Mouse (Mus musculus) effector memory CD4-positive, alpha-beta T cell, adult 5 months (primary cell): Measurements from ENCODE around the gene Parp16. TPM values are rescaled to one million over a fixed set of nuclear protein-coding genes. Genes with fewer than 3 reads are reported as not detected.

Source experiments
- polyA plus RNA-seq: library from polyadenylated mRNA; unstranded; fragments of 100-300 nt; shearing (Covaris generic); gene quantifications from one replicate; pipeline ENCODE4 v1.2.1, GENCODE M21; 2017

Parp16 gene
- polyA plus RNA-seq: 10.1 TPM

DNA sequence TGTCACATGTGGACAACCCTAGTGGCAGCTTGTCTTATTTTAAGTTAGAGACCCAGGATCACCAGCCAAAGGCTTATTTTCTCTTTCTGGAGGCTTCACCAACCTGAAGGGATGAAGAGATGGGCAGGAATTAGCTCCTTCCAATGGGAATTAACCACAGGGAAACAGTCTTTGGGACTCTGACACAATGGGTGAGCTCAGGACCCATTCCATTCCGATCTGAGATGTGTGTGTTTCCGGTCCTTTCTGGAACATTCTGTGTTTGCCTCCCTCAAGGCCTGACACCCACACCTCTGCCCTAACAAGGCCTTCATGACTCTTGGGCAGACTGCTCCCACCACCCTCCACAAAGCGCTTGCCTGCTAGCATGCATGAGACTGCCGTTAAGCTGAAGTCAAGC lies at the start of gene Parp16:
Gene Parp16 (plus strand): TSS at position 301 of the 400 bp plus-strand sequence.

DNA sequence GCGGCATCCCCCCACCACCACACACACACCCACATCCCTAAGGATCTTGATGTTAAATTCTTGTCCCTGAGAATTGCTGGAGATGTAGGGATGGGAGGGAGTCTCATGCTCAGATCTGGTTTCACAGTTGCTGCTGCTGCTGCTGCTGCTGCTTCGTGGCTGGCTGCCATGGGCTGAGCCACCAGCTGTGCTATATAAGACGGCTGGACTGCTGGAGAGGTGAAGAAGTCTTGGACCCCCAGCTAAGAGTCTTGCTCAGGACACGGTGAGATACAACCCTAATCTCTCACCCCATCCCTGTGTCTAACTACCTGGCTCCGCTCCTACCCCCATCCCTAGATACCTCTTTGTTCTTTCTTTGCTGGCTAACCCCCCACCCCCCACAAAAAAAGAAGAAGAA lies 69.8 kb downstream of the Parp16 start, which contains the start of gene Cilp:
Gene Cilp (plus strand): TSS at position 222 of the 400 bp plus-strand sequence.

Other genes starting within 250 kb of the Parp16 start
- 0.30 TPM for gene Slc24a1, start 243.7 kb upstream of the Parp16 start, polyA plus RNA-seq
- gene Ints14, start 234.4 kb upstream of the Parp16 start, polyA plus RNA-seq: 29.8 TPM
- gene Hacd3, start 173.7 kb upstream of the Parp16 start, polyA plus RNA-seq: 150 TPM
- gene Dpp8, start 162.9 kb upstream of the Parp16 start, polyA plus RNA-seq: 57.1 TPM
- gene Igdcc4, start 93.9 kb upstream of the Parp16 start, polyA plus RNA-seq: 0.07 TPM
- gene Igdcc3, start 54.2 kb upstream of the Parp16 start, polyA plus RNA-seq: not detected
- gene Cilp, start 69.8 kb downstream of the Parp16 start, polyA plus RNA-seq: not detected
- 27.9 TPM for gene Clpx, start 98.9 kb downstream of the Parp16 start, polyA plus RNA-seq
- gene Pdcd7, start 150.8 kb downstream of the Parp16 start, polyA plus RNA-seq: 23.4 TPM
- gene Ubap1l, start 165.7 kb downstream of the Parp16 start, polyA plus RNA-seq: not detected
- not detected for gene Kbtbd13, start 196.3 kb downstream of the Parp16 start, polyA plus RNA-seq
- gene Rasl12, start 203.2 kb downstream of the Parp16 start, polyA plus RNA-seq: not detected
- gene Slc51b, start 227.6 kb downstream of the Parp16 start, polyA plus RNA-seq: not detected
- 25.9 TPM for gene Mtfmt, start 240.4 kb downstream of the Parp16 start, polyA plus RNA-seq